Mouse (Mus musculus): ENCODE data around the gene Gm13757.
"Not testable (repeated sequence)": the region's sequence is repeated elsewhere in the genome, so short reads cannot be mapped to it uniquely, and the experiment has no call there.

The Gm13757 gene

DNA sequence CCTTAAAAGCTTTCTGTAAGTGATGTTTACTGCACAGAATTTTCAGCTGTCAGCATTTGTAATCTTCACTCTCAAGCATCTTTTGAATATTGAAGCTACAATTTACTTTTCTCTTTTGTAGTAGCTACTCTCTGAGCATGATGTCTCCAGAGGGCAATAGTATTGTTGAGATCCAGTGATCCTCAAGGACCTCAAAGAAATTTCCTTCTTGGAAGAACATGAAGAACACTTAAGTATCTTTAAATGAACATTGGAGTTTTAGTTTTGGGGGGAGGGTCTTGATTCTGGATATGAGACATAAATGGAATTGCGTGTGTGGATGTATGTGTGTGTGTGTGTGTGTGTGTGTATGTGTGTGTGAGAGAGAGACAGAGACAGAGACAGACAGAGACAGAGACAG is at the start of gene Gm13757:
Gene Gm13757 (minus strand): TSS at position 101 of the 400 bp plus-strand sequence.
- no peak for DNase-seq (ENCODE audit: low spot score)

DNA sequence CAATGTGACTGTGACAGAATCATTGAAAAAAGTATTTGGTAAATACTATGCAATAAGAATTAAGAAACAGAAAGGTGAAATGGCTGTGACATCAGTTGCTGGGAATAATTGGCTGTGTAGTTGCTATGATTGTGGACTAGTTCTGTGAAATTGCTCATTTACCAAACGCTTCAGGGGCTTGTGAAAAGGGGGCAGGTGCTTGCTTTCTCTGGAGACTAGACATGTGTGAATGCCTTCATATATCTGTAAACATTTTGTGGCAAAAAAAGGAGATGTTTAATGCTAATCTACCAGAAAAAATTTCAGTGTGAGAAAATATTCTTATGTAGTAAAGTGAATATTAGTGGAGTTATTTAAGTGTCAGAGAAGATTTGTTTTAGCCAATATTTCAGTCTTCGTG is 44.1 kb upstream of the Gm13757 start, which contains the start of gene Olfr1185-ps1:
Gene Olfr1185-ps1 (plus strand): TSS at position 301 of the 400 bp plus-strand sequence.
- DNase-seq (ENCODE audit: low spot score): no peak

DNA sequence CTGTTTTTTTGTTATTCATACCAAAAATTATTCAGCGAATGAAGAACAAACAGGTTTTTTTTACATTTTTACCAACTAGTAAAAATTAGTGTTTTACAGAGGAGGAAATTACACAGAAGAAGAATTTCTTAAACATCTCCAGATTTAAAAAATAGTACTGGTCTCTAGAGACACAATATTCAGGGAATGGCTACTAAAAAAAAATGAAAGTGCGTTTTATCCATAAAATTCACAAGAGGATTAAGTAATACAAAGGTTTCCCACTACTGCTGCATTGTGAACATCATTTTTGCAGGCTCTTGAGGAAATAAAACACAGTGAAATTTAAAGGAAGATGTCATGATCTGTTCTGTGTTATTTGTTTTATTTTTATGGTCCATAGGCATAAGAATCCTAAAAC is 34.4 kb upstream of the Gm13757 start, which contains the start of gene Olfr1184:
Gene Olfr1184 (plus strand): TSS at position 301 of the 400 bp plus-strand sequence.
- DNase-seq (ENCODE audit: low spot score): no peak

DNA sequence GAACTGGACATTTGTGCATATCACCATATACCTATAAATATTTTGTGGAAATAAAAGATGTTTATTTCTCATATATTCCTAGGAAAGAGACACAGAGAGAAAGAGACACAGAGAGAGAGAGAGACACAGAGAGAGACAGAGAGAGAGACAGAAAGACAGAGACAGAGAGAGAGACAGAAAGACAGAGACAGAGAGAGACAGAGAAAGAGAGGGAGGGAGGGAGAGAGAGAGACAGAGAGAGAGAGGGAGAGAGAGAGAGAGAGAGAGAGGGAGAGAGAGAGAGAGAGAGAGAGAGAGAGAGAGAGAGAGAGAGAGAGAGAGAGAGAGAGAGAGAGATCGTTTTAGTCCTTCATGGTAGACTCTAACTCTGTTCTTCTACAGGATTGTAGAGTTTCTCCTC is 5.6 kb upstream of the Gm13757 start, which contains the start of gene Olfr1183:
Gene Olfr1183 (plus strand): TSS at position 301 of the 400 bp plus-strand sequence.
- not testable (repeated sequence) for DNase-seq (ENCODE audit: low spot score)

DNA sequence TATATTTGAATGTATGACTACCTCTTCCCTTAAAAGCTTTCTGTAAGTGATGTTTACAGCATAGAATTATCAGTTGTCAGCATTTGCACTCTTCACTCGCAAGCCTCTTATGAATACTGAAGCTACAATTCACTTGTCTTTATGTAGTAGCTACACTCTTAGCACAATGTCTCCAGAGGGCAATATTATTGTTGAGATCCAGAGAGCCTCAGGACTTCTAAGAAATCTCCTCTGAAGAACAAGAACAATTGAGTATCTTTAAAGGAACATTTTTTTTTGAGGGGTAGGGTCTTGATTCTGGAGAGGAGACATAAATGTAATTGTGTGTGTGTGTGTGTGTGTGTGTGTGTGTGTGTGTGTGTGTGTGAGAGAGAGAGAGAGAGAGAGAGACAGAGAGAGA is 22.9 kb downstream of the Gm13757 start, which contains the start of gene Olfr1181:
Gene Olfr1181 (minus strand): TSS at position 101 of the 400 bp plus-strand sequence.
- no peak for DNase-seq (ENCODE audit: low spot score)

DNA sequence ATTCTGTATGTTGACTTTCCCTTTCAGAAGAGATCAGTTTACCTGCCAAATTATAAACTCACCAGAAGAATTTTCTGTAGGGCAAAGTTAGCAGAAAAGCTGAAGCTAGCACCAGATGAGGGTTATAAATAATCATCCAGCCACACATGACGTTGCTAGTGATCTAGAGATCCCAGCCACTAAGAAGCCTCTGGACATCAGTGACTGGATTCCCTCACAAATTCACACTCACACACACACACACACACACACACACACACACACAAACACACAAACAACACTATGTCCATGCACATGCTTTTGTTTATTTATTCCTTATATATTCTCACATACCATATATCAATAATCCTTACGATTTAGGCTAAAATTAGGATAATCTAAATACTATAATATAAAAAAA is 29.9 kb downstream of the Gm13757 start, which contains the start of gene Olfr1180:
Gene Olfr1180 (minus strand): TSS at position 101 of the 400 bp plus-strand sequence.
- DNase-seq (ENCODE audit: low spot score): no peak

DNA sequence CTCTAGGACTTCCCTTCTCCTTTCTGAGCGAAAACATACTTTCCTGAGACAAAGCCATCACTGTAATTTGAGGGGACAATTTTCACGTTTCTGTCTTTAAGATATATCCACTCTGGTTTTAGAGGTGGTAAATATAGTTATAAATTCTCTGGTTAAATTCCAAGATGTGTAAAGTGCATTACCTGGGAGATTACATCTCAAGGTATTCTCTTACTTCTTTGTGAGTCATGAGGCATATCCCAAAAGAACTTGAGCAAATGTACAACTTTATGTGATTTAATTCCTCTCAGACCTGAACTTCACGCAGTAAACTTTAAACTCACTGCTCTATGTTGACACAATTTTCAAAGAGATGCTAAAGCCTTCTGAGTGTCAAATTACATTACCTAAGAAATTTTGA is 42.6 kb downstream of the Gm13757 start, which contains the start of gene Olfr1179:
Gene Olfr1179 (minus strand): TSS at position 101 of the 400 bp plus-strand sequence.
- no peak for DNase-seq (ENCODE audit: low spot score)

All from T-cell, adult 2 months (primary cell).